Mouse (Mus musculus) central nervous system, embryonic 18 days (tissue): Measurements from ENCODE around the gene Akr1c18. TPM values are rescaled to one million over a fixed set of nuclear protein-coding genes. Genes with fewer than 3 reads are reported as not detected.

Experiments
- polyA plus RNA-seq: library from polyadenylated mRNA; depleted of rRNA; stranded (reverse); fragments of >200 nt; gene quantifications from 2 replicates; pipeline ENCODE4 v1.2.3, GENCODE M21; 2012; rRNA removed

The Akr1c18 gene
- polyA plus RNA-seq: 0.13 and 0.23 TPM in 2 replicates

DNA sequence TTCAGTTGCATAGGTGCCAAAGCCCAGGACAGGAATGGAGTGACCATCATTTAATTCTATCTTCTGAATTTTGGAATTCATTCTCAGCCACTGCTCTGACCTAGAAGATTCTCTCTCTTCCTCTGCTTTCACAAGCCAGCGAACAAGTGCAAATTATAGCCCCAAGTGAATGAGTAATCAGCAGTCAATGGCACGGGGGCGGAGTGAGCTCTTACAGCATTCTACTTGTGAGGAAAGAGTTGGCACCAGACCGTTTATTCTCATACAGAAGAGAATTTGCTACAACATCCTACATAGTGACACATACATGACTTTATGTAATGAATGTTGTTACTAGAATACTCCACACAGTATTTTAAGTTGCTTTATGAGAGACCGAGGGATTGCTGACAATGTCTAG is at the start of gene Akr1c18:
Gene Akr1c18 (minus strand): TSS at position 137 of the 400 bp plus-strand sequence.

DNA sequence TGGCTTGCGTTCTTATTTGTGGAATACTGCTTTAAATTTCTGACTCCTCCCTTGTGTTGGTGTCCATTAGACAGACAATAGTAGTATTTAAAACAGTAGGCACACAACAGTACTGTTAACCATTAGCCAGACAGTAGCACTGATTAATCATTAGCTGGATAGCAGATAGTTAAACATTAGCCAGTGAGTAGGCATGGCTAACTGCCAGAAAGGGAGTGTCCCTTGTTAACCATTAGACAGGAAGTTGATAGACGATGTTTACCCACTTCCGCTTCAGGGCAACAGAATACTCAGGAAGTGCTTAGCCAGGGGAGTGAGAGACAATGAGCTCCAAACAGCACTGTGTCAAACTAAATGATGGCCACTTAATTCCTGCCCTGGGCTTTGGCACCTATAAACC is 40.5 kb upstream of the Akr1c18 start, which contains the start of gene Akr1c13:
Gene Akr1c13 (plus strand): TSS at position 247 of the 400 bp plus-strand sequence.

Other genes with a start within 250 kb of the Akr1c18 start
- gene Net1, start 232.4 kb downstream of the Akr1c18 start, polyA plus RNA-seq: 6.2 and 6.3 TPM in 2 replicates
- 0.03 TPM in 1 of 2 replicates, not detected in the other for gene Tubal3, start 232.4 kb downstream of the Akr1c18 start, polyA plus RNA-seq
- gene Ucn3, start 205.3 kb downstream of the Akr1c18 start, polyA plus RNA-seq: 0.36 and 0.69 TPM in 2 replicates
- gene Akr1c14, start 101.6 kb downstream of the Akr1c18 start, polyA plus RNA-seq: 0.54 and 0.84 TPM in 2 replicates
- 0.84 and 0.90 TPM in 2 replicates for gene Akr1c13, start 40.5 kb upstream of the Akr1c18 start, polyA plus RNA-seq
- 6.0 and 6.8 TPM in 2 replicates for gene Akr1c19, start 78.0 kb upstream of the Akr1c18 start, polyA plus RNA-seq
- gene Akr1c12, start 128.8 kb upstream of the Akr1c18 start, polyA plus RNA-seq: 0.07 TPM in 1 of 2 replicates, not detected in the other